Mouse (Mus musculus): ENCODE data around the gene Fcho1.
"Not testable (repeated sequence)": the region's sequence is repeated elsewhere in the genome, so short reads cannot be mapped to it uniquely, and the experiment has no call there.

GRCm38 (mm10) chr8:71703400-71703799 is 22.1 kb downstream of the Fcho1 start:
- not testable (repeated sequence) for TF ChIP-seq CTCF, EP300 (IDR thresholded peaks at IDR 0.05; ENCODE audit: low read depth)
